Mouse (Mus musculus) neutrophil, adult 5-6 weeks (primary cell): Measurements from ENCODE around the gene Asb16. TPM values are rescaled to one million over a fixed set of nuclear protein-coding genes. Genes with fewer than 3 reads are reported as not detected.

Experiments
- ATAC-seq: fragments of 151-379, 151-347 bp; 2 replicates; pipeline ENCODE4 v1.8.0; 2017; ENCODE audit warnings: mild to moderate bottlenecking, moderate TSS enrichment; ENCODE audit not compliant: insufficient number of reproducible peaks, poor library complexity, low FRiP score, severe bottlenecking; ENCODE audit errors: extremely low read depth
- total RNA-seq: library from RNA; stranded (forward); fragments of 200-1000 nt; gene quantifications from 2 replicates; pipeline ENCODE4 v1.2.3, GENCODE M21; 2017

Gene Asb16
- total RNA-seq, 1 experiment from 2014 or later = not detected

GRCm38 (mm10) chr11:102318576-102319409, 50.2 kb downstream of the Asb16 start:
- ATAC-seq = no peak

- ATAC-seq = peak; percentile 42
Observed at GRCm38 (mm10) chr11:102319410-102319792, 50.9 kb downstream of the Asb16 start, which contains the start of gene Ubtf. Ubtf (minus strand) TSS chr11:102319742.

DNA sequence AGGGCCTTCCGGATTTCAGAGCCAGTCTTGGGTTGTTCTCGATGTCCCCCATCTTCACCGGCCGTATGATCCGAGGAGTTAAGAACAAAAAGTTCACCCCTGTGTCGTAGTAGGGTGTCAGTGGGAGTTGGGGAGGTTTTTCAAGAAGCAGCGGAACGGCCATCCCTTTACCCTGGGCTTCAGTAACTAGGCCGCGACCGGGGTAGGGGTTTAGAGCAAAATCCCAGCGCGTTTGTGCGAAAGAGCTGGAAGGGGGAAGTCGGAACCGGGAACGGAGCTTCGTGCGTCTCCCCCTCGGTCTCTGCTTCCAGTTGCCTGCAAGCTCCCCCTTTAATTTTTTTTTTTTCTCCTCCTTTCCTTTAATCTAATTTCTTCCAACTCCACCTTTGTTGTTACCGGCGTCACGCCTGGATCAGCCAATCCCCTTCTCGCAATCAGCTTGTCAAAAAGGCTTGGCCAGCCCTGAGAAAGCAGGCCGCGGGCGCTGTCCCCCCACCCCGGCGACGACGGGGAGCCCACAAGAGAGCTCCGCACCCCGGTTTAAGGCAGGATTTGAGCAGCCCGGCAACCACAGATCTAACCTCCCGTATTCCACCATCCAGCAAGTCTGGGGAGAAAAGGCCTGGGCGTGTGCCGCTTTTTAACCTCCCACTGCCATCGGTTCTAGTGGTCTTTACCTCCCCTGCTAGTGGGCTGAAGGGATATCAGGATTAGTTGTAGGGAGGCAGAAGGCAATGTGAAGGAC, 51.6 kb downstream of the Asb16 start:
- no peak for ATAC-seq

GRCm38 (mm10) chr11:102320686-102321005, 52.1 kb downstream of the Asb16 start:
- no peak for ATAC-seq

- ATAC-seq = no peak
Observed at GRCm38 (mm10) chr11:102321931-102322330, 53.4 kb downstream of the Asb16 start.

DNA sequence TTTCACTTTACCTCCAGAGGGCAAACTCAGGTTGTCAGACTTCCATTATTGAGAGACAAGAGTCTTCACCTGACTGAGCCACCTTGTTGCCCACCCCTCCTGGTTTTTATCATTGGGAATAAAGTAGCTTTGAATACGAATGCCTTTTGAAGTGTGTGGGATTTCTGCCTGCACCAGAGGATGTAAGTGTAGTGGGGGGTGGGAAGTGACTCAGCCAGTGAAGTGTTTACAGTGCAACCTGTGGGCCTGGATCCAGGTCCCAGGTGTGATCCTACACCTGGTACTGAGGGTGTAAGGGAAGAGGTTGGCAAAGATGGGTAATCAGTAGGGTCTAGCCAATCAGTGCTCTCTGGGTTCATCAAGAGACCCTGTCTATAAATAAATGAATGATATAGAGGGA, 55.0 kb downstream of the Asb16 start:
- ATAC-seq = no peak

- no peak for ATAC-seq
Observed at GRCm38 (mm10) chr11:102327250-102327649, 58.7 kb downstream of the Asb16 start.

DNA sequence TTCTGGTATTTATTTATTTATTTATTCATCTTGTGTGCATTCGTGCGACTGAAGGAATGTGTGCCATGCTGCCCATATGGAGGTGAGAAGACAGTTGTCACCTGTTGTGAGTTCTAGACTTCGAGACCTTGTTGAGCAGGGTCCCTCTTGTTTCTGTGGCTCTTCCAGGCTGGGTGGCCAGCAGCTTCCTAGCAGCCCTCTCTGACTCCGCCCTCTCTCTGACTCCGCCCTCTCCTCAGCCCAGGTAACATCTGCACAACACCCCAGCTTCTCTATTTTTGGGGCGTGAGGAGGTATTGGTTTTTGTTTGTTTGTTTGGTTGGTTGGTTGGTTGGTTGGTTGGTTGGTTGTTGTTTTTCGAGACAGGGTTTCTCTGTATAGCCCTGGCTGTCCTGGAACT, 59.3 kb downstream of the Asb16 start:
- no peak for ATAC-seq

Other genes with a start within 250 kb of the Asb16 start
- gene Mpp3, start 240.3 kb upstream of the Asb16 start, total RNA-seq = not detected in 2 replicates
- 0.58 and 2.0 TPM in 2 replicates for gene Cd300lg, start 227.2 kb upstream of the Asb16 start, total RNA-seq
- not detected in 2 replicates for gene Mpp2, start 180.2 kb upstream of the Asb16 start, total RNA-seq
- gene Ppy, start 167.4 kb upstream of the Asb16 start, total RNA-seq = not detected in 2 replicates
- gene Pyy, start 160.9 kb upstream of the Asb16 start, total RNA-seq = not detected in 2 replicates
- gene Nags, start 123.2 kb upstream of the Asb16 start, total RNA-seq = not detected in 2 replicates
- gene Tmem101, start 112.3 kb upstream of the Asb16 start, total RNA-seq = 7.2 and 13.6 TPM in 2 replicates
- 46.8 and 56.2 TPM in 2 replicates for gene Lsm12, start 83.4 kb upstream of the Asb16 start, total RNA-seq
- gene G6pc3, start 79.1 kb upstream of the Asb16 start, total RNA-seq = 14.7 and 16.5 TPM in 2 replicates
- gene Hdac5, start 38.6 kb upstream of the Asb16 start, total RNA-seq = 62.9 and 64.1 TPM in 2 replicates
- gene BC030867, start 19.9 kb upstream of the Asb16 start, total RNA-seq = not detected in 2 replicates
- gene Tmub2, start 16.2 kb downstream of the Asb16 start, total RNA-seq = 51.1 and 54.8 TPM in 2 replicates
- 36.7 and 44.5 TPM in 2 replicates for gene Atxn7l3, start 27.9 kb downstream of the Asb16 start, total RNA-seq
- 169 and 195 TPM in 2 replicates for gene Ubtf, start 51.0 kb downstream of the Asb16 start, total RNA-seq
- gene Slc4a1, start 97.5 kb downstream of the Asb16 start, total RNA-seq = 12.0 and 14.8 TPM in 2 replicates
- 0.74 and 1.0 TPM in 2 replicates for gene Rundc3a, start 124.7 kb downstream of the Asb16 start, total RNA-seq
- 31.0 and 36.2 TPM in 2 replicates for gene Slc25a39, start 139.2 kb downstream of the Asb16 start, total RNA-seq
- gene Grn, start 161.6 kb downstream of the Asb16 start, total RNA-seq = 44.9 and 45.2 TPM in 2 replicates
- not detected in 2 replicates for gene Fam171a2, start 178.9 kb downstream of the Asb16 start, total RNA-seq
- 37.8 and 42.2 TPM in 2 replicates for gene Itga2b, start 201.4 kb downstream of the Asb16 start, total RNA-seq